Mouse (Mus musculus) ovary, postnatal 36 days (tissue): Measurements from ENCODE around the gene Vcp.

ENCODE experiments used
- DNase-seq: peaks from one replicate; pipeline ENCODE4 v3.0.0; 2022; ENCODE audit warnings: low spot score, mixed read lengths

The Vcp gene

DNA sequence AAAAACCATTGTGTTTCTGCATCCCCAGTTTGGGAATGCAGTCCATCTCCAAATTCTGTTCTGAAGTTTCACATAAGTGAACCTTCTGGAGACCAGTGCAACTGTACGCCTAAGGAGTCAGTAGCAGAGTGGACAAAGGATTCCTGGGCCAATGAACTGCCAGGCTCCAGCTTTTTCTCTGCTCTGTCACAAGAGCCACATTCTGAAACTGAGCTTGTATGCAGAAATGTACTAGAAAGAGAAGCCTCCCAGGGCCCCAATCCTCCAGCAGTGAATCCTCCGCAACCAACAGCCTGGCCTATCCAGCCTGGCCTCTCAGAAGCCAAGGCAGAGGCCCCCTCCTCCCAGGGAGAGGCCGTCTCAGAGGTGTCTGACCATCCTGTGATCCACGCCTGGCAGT, 27.4 kb downstream of the Vcp start:
- no peak for DNase-seq

DNA sequence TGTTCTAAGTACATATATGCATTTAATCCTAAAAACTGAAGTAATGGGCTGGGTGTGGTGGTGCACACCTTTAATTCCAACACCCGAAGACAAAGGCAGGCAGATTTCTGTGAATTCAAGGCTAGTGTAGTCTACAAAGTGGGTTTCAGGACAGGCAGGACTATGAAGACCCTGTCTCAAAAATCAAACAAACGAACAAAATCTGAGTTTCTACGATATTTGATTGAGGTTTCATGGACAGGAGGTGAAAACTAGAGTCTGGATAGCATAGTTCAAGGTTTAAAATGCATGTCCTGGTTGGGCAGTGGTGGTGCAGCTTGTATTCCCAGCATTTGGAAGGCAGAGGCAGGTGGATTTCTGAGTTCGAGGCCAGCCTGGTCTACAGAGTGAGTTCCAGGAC, 31.0 kb downstream of the Vcp start, which contains the start of gene 1700022I11Rik:
Gene 1700022I11Rik (plus strand): TSS at position 301 of the 400 bp plus-strand sequence.
- no peak for DNase-seq

DNA sequence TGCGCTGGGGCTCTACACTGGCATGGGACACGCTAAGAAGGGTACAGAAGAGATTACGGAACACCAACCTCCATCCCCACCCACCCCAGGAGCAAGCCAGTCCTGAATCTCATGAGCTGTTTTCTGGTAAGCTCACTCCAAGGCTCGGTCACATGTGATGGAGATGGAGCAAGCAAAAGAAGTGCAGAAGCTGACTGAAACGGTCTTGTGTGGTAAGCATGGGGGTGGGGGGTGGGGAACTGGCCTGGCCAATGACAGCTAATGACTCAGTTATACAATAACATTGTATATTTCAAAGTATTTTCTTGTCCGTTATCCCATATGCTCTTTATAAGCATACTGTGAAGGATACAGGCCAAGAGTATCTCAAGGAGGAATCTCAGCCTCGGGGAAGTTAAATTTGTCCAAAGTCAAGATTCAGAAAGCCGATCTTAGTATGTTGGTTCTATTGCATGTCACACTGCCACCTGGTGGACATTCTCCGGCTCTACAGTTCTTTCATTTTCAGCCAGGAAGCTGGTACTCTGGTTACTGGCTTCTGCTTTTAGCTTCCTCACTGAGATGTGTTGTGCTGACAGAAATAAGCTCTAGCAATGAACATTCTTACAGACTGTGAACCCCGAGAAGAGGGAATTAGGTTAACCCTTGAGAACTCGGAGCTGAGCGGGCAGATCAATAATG, 35.1 kb downstream of the Vcp start:
- DNase-seq, result no peak

DNA sequence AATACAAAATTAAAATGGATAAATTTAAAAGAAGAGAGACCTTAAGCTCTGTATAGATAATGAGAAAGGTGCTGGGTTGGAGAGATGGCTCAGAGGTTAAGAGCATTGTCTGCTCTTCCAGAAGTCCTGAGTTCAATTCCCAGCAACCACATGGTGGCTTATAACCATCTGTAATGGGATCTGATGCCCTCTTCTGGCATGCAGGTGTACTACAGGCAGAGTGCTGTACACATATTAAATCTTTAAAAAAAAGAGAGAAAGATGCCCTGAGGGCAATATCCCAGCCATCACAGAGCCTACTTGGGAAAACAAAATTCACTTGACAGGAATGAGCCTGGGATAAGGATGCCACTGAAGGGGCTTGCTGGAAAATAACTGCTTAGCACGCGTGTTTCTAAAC, 36.8 kb downstream of the Vcp start:
- DNase-seq, result no peak

DNA sequence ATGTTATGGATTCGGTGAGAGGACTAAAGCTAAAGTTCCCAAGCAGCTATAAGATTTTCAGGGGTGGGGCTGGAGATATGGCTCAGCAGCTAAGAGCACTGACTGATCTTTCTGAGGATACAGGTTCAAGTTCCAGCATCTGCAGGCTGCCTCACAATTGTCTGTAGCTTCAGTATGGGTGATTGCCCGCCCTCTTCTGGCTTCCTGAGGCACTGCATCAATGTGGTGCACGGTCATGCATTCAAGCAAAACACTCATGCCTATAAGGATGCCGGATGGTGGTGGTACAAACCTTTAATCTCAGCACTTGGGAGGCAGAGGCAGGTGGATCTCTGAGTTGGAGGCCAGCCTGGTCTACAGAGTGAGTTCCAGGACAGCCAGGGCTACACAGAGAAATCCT, 38.7 kb downstream of the Vcp start:
- DNase-seq, result peak; percentile 48

DNA sequence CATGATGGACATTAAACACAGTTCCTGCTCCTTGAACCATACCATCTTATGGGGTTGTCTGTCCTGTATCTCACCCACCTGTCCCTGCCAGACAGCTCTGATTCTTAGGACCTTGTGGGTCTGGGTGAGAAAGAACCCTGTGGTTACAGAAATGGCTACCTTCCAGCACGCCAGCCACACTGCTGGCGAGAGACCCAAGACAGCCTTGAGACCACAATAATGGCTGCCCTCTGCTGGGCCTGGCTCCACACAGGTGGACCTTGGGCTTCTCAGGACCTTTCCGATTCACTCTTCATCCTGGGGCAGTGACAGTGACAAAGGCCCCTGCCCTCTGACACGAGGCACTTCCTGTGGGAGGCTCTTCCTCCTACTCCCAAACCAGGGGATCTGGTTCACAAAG, 40.9 kb downstream of the Vcp start:
- DNase-seq, result no peak

DNA sequence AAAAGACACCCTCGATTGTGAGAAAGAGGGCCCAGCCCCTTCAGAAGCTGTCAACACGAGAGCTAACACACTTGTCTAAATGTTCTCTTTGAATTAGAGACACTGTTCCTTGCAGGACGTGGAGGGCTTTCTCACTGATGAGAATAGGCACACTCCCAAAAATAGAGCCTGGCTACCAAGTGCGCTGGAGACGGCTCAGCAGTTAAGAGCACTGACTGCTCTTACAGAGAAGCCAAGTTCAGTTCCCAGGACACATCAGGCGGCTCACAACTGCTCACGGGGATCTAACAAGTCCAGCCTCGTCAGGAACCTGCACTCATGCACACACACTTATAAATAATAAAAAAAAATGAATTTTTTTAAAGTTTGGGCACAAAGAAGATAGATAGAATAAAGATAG, 41.4 kb downstream of the Vcp start:
- no peak for DNase-seq

DNA sequence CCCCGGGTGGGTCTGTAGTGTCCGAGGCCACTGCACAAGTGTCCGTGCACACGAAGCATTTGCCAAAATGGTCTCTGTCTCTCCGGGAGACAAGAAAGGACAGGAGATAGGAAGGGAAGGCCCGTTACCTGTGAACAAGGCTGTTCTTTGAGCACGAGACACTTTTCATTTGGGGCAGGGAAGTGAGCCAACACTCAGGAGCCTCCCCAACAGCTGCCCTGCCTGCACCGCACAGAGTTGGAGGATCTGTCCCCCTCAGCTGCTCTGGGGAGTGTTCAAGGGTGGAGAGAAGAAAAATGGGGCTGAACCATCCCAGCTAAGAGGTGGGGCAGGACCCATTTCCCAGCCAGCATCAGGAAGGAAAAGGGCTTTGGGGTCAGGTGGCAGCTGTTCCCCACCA, 42.3 kb downstream of the Vcp start:
- DNase-seq, result no peak

DNA sequence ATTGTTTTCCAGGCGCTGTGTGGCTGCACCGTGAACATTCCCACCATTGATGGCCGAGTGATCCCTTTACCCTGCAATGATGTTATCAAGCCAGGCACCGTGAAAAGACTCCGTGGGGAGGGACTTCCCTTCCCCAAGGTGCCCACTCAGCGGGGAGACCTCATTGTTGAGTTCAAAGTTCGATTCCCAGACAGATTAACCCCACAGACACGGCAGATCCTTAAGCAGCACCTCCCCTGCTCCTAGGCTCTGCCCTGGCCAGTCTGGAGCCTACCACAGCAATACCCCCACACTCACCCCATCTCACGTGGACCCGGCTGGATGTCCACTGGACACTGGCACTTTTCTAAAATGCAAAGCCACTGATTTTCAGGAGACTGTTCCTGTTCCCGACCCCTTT, 43.0 kb downstream of the Vcp start:
- no peak for DNase-seq

DNA sequence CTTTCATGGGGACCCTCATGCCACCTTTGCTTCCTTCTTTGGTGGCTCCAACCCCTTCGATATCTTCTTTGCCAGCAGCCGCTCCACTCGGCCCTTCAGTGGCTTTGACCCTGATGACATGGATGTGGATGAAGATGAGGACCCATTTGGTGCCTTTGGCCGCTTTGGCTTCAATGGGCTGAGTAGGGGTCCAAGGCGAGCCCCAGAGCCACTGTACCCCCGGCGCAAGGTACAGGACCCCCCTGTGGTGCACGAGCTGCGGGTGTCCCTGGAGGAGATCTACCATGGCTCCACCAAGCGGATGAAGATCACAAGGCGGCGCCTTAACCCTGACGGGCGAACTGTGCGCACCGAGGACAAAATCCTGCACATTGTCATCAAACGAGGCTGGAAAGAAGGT, 43.7 kb downstream of the Vcp start:
- DNase-seq, result no peak

DNA sequence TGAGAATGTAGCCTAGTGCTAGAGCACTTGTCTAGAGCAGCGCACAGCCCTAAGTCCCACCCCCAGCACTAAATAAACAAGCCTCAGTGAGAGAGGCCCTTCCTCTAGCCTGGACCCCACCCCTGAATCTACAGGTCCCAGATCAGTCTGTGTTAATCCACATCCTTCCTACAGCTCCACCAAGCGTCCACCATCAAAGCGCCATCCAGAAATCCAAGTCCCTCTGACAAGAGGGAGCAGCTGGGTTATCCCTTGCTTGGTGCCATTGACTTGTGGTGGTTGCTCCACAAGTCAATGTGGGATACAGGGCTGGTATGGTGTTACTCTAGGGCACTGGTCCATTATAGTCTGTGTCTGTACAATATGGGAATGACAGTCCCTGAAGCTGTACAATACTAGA, 45.1 kb downstream of the Vcp start:
- no peak for DNase-seq

DNA sequence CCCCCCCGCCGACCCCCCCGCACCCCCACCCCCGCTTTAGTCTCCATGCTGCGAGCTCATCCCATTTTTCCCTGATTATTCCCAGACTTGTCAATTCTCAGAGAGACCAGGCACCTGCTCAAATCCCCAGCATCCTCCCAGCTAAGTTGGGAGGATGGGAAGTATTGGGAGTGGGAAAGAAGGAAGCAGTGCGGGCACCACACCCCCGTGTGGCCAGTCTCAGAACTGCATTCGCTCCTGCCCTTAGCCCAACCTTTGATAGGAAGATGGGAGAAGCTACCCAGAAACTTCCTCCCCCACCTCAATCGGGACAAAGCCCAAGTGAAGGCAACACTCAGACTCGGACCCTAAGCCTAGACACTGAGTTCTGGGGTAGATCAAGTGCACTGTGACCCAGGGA, 46.0 kb downstream of the Vcp start:
- DNase-seq, result peak; percentile 64

DNA sequence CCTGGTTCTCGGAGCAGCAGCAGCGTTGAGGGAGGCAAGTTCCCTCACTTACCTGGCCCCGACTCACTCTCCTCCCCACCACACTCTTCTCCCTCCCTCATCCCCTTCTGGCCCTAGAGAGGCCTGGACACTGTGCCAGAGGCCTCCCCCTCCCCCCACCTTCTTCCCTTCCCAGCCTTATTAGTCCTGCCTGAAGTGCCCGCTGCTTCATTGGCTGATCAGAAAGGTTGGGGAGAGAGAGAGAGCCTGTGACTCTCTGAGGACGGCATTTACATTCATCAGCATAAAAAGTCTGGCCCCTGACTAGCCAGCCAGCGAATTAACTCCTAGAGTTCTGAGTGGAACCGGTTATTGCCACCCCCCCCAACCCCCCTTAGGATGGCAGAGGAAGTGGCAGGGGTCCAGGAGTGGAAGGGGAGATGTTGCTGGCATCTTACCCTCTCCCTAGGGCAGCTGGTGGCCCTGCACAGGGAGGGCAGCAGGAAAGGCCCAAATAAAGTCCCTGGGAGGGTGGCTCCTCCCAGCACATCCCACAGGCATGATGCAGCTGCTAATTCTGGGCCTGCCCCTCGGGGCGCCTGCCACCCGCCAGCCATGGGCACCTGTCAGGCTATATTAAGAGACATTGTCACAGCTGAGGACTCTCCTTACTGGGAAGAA, 46.7 kb downstream of the Vcp start:
- no peak for DNase-seq

DNA sequence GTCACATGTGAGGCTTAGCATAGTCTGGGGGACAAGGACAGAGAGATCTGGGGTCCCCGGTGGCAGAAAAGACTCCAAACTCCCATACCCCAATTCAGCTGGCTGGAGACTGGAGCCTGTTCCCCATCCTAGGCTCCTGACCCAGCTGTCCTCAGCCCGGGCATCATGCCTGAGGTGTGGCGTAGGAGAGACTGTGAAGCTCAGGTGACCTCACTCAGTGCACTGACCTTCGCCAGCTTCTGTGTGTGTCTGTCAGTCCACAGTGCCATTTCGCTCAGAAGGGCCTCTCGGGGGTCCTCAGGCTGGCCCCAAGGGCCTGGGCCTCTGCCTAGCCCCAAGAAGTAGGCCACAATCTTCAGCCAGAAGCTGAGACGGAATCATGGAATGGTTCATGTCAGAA, 47.7 kb downstream of the Vcp start:
- DNase-seq, result no peak

DNA sequence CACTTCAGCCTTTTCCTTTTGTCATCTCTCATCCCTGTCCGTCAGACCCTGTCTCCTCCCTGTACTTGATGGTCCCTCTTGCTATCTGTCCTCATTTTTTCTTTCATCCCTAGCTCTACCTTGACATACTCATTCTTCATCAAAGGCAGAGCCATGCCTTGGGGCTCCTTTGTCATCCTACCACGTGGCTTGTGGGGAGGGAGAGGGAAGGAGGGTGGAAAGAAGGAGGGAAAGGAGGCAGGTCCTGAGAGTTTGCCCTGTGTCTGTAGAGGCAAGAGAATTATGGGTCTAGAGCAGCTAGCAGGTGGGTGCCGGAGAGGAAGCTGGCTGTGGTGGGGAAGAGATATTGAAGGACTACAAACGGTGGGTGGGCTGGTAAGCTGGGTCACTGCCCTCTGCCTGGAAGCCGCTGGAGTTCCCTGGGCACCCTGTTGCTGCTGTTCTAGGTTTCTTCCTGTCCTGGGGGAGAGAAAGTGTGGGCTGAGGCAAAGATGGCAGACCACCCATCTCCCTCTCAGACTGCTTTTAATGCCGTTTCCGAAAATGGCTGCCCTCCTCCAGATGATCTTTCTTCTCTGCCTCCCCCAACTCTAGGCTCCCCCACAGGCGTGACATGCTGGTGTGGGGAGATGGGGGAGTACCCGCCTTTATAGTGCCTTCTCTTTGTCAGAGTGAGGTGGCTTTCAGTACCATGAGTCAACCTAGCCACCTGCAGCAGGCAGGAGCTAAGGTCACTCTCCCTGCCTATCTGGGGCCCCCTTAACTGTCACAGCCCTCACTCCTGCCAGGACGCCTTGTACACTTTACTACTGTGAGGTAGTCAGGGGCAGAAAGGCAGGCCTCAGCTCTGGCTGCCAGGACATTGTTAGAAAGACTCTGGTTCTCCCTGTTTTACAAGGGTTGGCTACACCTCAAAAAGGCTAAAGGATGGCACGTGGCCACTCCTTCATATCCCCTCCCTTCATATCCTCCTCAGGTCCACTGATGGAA, 48.8 kb downstream of the Vcp start:
- DNase-seq, result no peak

DNA sequence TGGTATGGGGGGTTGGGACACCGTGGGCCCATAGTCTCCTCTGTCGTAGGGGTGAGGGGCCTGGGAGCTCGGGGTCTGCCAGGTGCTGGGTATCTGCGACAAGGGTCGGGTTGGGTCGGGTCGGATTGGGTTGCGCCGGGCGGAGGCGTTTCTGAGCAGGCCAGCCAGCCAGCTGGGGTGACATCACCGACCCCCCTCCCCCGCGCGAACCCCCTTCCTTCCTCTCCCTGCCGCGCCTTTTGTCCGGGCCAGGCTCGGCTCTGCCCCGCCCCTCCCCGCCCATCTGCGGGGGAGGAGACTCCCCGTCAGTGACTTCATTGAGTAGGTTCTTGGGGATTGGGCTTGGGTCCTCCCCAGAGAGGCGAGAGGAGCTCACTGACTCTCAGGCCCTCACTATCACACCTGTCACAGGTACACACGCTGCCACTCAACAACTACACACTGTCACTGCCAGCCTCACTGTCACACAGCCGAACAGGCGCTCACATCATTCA, 50.2 kb downstream of the Vcp start:
- peak; percentile 78 for DNase-seq

DNA sequence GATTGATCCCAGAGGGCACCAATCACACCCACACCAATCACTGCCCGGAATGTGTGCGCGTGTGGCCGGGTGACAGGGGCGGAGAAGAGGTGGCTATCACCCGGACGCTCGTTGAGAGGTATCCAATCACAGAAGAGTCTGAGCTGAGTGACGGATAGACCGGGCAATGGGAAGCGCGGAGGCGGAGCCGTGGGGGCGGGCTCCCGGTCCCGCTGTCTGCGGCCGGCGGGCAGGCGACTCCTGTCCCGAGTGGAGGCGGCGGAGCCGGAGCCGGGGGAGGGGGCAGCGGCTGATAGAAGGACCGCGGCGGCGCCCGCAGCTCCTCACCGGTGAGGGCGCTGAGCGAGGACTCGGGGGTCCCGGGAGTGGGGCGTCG, 50.6 kb downstream of the Vcp start, which contains the start of gene Dnajb5:
Gene Dnajb5 (plus strand): TSS at position 139 of the 376 bp plus-strand sequence.
- peak; percentile 95 for DNase-seq

DNA sequence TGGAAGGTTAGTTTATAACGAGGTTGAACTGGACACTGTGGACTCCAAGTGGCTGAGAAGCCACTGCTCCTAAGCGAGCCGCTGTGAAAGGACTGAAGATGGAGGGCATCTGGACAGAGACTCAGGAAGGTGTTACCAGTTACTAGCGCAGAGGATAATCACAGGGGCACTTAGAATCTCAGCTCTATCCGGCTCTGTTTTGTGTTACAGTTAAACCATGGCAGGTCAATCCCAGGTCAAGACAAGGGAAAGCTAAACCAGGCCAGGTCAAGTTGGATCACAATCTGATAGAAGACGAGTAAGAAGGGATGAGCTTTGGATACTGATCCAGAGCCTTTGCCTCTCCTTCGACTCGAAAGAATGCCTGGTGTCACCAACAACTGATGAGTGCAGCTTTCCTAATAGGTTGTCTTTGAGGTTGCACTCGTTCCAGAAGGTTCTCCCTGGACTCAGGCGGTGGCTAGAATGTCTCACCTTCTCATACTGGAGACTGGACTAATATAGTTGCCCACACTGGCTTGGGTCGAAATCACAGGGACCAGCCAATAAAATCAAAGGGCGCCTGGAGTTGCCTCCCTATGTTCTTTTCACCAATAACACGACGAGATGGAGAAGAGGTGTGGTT, 51.1 kb downstream of the Vcp start:
- DNase-seq, result no peak

DNA sequence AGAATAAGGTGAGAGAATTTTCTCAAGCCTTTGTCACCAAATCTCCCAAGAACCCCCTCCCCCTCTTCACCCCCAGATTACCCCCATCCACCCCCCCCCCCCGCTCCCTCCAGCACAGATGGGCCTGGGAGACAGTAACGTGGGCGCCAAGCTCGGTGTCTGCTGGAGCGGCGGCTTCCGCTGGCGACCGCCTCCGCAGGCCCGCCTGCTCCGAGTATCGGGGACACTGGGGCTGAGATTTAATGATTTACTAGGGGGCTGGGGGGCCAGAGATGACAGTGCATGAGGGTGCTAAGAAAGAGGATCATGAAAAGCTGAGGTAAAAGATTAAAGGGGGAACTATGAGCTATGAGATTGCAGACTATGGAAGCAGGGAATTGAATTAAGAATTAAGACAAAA, 51.8 kb downstream of the Vcp start:
- DNase-seq, result no peak

DNA sequence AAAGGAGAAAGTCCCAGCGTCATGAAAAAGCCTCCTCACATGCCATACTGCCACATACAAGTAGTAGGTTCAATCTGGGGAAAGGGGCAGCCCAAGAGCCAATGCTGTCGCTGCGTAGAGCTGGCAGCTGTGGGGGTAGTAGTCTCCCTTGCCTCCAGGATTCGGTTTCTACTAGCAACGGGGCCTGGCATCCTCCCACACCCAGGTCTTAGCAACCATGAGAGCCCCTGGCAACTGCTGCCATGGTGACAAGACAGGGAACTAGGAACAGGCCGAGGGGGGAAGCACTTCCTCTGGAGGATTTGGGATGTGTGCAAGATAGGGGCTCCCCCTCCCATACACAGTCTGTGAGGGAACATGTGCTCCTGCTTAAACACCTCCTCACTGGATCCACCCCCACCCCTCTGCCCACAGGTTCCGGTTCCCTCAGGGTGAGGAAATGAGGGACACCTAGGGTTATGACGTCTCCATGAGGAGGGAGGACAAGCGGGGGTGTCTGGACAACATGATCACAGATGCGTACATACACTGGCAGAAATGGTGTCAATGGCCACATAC, 53.5 kb downstream of the Vcp start:
- DNase-seq, result no peak

DNA sequence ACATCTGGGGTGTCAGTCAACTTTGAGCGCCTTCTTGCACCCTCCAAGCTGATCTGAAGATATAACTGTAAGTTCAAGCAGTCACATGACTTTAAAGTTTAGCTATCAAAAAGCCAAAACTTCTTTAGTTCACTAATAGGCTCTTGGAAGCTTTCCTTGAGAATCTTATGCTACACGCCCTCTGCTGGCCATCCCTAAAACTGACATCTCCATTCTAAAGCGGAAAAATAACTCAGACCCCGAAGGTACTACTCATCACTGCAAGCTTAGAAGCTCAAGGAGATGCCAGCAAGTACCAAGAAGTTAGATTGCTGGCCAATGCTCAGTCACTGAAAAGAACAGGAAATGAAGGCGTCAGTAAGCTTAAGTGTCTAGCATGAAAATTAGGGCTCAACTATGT, 54.4 kb downstream of the Vcp start:
- DNase-seq, result peak; percentile 25

DNA sequence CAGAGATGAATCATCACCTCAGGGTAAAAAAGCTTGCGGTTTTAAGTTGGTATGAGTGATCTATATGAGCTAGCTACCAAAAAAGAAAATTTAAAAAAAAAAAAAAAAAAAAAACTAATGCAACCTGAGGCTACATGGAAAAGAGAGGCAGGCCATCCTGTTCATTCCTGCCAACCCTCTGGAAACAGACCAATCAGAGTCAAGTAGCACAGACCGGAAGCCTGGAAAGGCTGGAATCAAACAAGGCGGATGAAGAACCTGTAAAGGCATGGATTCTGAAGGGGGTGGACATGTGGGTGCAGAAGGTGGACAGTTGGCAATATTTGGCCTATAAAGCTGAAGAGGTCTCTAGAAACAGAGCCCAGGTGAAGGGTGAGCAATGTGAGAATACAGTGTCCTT, 54.9 kb downstream of the Vcp start:
- no peak for DNase-seq
